Mouse (Mus musculus): ENCODE measurements at regions not wholly inside any gene's neighbourhood (a gene's known extent, or its start where the extent isn't known, plus 50 kb on each side); places are given as distances from the start of the nearest gene placed in this dataset.
A peak's percentile ranks its signal among the peaks of the same experiment; 100 is the strongest.

- Histone ChIP-seq H3K4me1 (ENCODE audit: control insufficient read depth, insufficient read depth, low read length) (no peaks in the 10 kb centered on the region), H3K4me3 (ENCODE audit: low read length) (no peak overlapping the region), H3K9me3 (replicated peaks; ENCODE audit: control insufficient read depth, low read length) (no peaks in the 10 kb centered on the region), H3K4me2 (ENCODE audit: low read depth, low read length) (no peak overlapping the region), H3K27ac (ENCODE audit: low read length) (no peak overlapping the region), H3K36me3 (ENCODE audit: control insufficient read depth, insufficient read depth) (no peaks in the 10 kb centered on the region), H3K9ac (ENCODE audit: low read length) (no peak overlapping the region), H3K27me3 (ENCODE audit: control insufficient read depth, insufficient read depth, low read length) (no peaks in the 10 kb centered on the region)
- ATAC-seq (replicated peaks; ENCODE audit: extremely low read depth, insufficient read depth, low FRiP score): no peak
- 48% methylated on average over 1 of the region's 1 CpGs for WGBS
These were observed 690.4 kb upstream of the Msl3l2 start for GRCm38 (mm10) chr10:55416304-55416703.

- no peaks in the 10 kb centered on the region for H3K36me3 ChIP-seq (ENCODE audit: control insufficient read depth, insufficient read depth)
- H3K9me3 ChIP-seq (replicated peaks; ENCODE audit: control insufficient read depth, low read length): no peaks in the 10 kb centered on the region
- no peak overlapping the region for H3K27ac ChIP-seq (ENCODE audit: low read length)
- no peaks in the 10 kb centered on the region for H3K27me3 ChIP-seq (ENCODE audit: control insufficient read depth, insufficient read depth, low read length)
- H3K9ac ChIP-seq (ENCODE audit: low read length): no peak overlapping the region
- H3K4me2 ChIP-seq (ENCODE audit: low read depth, low read length): no peak overlapping the region
- no peaks in the 10 kb centered on the region for H3K4me1 ChIP-seq (ENCODE audit: control insufficient read depth, insufficient read depth, low read length)
- no peak overlapping the region for H3K4me3 ChIP-seq (ENCODE audit: low read length)
- no peak for ATAC-seq (replicated peaks; ENCODE audit: extremely low read depth, insufficient read depth, low FRiP score)
These were observed 689.9 kb upstream of the Msl3l2 start for GRCm38 (mm10) chr10:55416769-55417168.

GRCm38 (mm10) chr10:55422391-55422790 is 684.3 kb upstream of the Msl3l2 start:
- no peak for ATAC-seq (replicated peaks; ENCODE audit: extremely low read depth, insufficient read depth, low FRiP score)
- H3K9ac ChIP-seq (ENCODE audit: low read length): no peak overlapping the region
- no peaks in the 10 kb centered on the region for H3K27me3 ChIP-seq (ENCODE audit: control insufficient read depth, insufficient read depth, low read length)
- no peaks in the 10 kb centered on the region for H3K4me1 ChIP-seq (ENCODE audit: control insufficient read depth, insufficient read depth, low read length)
- H3K27ac ChIP-seq (ENCODE audit: low read length): no peak overlapping the region
- H3K4me2 ChIP-seq (ENCODE audit: low read depth, low read length): no peak overlapping the region
- no peaks in the 10 kb centered on the region for H3K36me3 ChIP-seq (ENCODE audit: control insufficient read depth, insufficient read depth)
- H3K9me3 ChIP-seq (replicated peaks; ENCODE audit: control insufficient read depth, low read length): no peaks in the 10 kb centered on the region
- no peak overlapping the region for H3K4me3 ChIP-seq (ENCODE audit: low read length)

- H3K27me3 ChIP-seq (ENCODE audit: control insufficient read depth, insufficient read depth, low read length): no peaks in the 10 kb centered on the region
- H3K9ac ChIP-seq (ENCODE audit: low read length): no peak overlapping the region
- H3K4me3 ChIP-seq (ENCODE audit: low read length): no peak overlapping the region
- no peaks in the 10 kb centered on the region for H3K4me1 ChIP-seq (ENCODE audit: control insufficient read depth, insufficient read depth, low read length)
- H3K36me3 ChIP-seq (ENCODE audit: control insufficient read depth, insufficient read depth): no peaks in the 10 kb centered on the region
- H3K9me3 ChIP-seq (replicated peaks; ENCODE audit: control insufficient read depth, low read length): no peaks in the 10 kb centered on the region
- no peak overlapping the region for H3K4me2 ChIP-seq (ENCODE audit: low read depth, low read length)
- 12% methylated on average over 4 of the region's 4 CpGs for WGBS
- 0 out of 2 replicates have a peak, but pooled peaks have one; percentile 37 for ATAC-seq (replicated peaks; ENCODE audit: extremely low read depth, insufficient read depth, low FRiP score)
- H3K27ac ChIP-seq (ENCODE audit: low read length): no peak overlapping the region
These were observed 681.8 kb upstream of the Msl3l2 start for GRCm38 (mm10) chr10:55424943-55425342.

Data from heart, embryonic 16.5 days (tissue).